Mouse (Mus musculus): ENCODE data around the gene Ttyh2. TPM values are rescaled to one million over a fixed set of nuclear protein-coding genes. Genes with fewer than 3 reads are reported as not detected.

The Ttyh2 gene
- polyA plus RNA-seq, 1 experiment from 2014 or later, result 17.3 TPM

- 88% methylated on average over 15 of the region's 15 CpGs for WGBS
- Histone ChIP-seq H3K9ac (ENCODE audit: low read length) (no peak overlapping the region), H3K27me3 (ENCODE audit: control insufficient read depth, insufficient read depth, low read length) (no peaks in the 10 kb centered on the region), H3K4me3 (replicated peaks; ENCODE audit: low read length) (no peak overlapping the region), H3K4me2 (ENCODE audit: low read depth, low read length) (no peak overlapping the region), H3K9me3 (replicated peaks; ENCODE audit: control insufficient read depth, low read length) (no peaks in the 10 kb centered on the region), H3K27ac (ENCODE audit: low read length) (no peak overlapping the region), H3K36me3 (ENCODE audit: control insufficient read depth, insufficient read depth, low read length) (no peaks in the 10 kb centered on the region), H3K4me1 (ENCODE audit: control insufficient read depth, insufficient read depth, low read length) (peaks cover 2% of the 10 kb centered on the region; the same call in 1 of the 2 replicates)
- ATAC-seq (ENCODE audit: insufficient read depth, low FRiP score), result no peak
Observed at GRCm38 (mm10) chr11:114690192-114690591, 15.0 kb downstream of the Ttyh2 start.

- Histone ChIP-seq H3K4me2 (ENCODE audit: low read depth, low read length) (no peak overlapping the region), H3K9me3 (replicated peaks; ENCODE audit: control insufficient read depth, low read length) (no peaks in the 10 kb centered on the region), H3K4me3 (replicated peaks; ENCODE audit: low read length) (no peak overlapping the region), H3K27ac (ENCODE audit: low read length) (no peak overlapping the region), H3K36me3 (ENCODE audit: control insufficient read depth, insufficient read depth, low read length) (no peaks in the 10 kb centered on the region), H3K27me3 (ENCODE audit: control insufficient read depth, insufficient read depth, low read length) (no peaks in the 10 kb centered on the region), H3K4me1 (ENCODE audit: control insufficient read depth, insufficient read depth, low read length) (peaks cover 2% of the 10 kb centered on the region; the same call in 1 of the 2 replicates), H3K9ac (ENCODE audit: low read length) (no peak overlapping the region)
- 59% methylated on average over 6 of the region's 6 CpGs for WGBS
- no peak for ATAC-seq (ENCODE audit: insufficient read depth, low FRiP score)
Observed at GRCm38 (mm10) chr11:114691454-114692182, 16.4 kb downstream of the Ttyh2 start.

DNA sequence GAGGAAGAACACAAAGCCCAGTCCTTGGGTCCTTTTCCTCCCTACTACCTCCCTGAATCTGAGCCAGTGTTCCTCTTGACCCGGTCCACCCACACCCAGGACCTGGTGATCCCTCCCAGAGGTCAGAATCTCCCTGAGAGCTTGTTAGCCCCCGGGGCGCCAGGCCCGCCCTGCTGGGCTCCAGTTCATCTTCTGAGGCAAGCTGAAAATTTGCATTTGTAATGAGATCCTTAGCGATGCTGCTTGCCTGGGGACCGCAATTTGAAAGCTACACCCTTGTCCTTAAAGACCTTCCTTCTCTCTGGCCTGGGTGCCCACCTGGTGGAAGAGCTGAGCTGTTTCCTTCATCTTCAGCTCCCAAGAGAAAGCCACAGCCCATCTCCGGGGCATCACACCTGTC lies 17.4 kb downstream of the Ttyh2 start:
- Histone ChIP-seq H3K27ac (ENCODE audit: low read length) (no peak overlapping the region), H3K9ac (ENCODE audit: low read length) (no peak overlapping the region), H3K27me3 (ENCODE audit: control insufficient read depth, insufficient read depth, low read length) (no peaks in the 10 kb centered on the region), H3K9me3 (replicated peaks; ENCODE audit: control insufficient read depth, low read length) (no peaks in the 10 kb centered on the region), H3K36me3 (ENCODE audit: control insufficient read depth, insufficient read depth, low read length) (no peaks in the 10 kb centered on the region), H3K4me2 (ENCODE audit: low read depth, low read length) (no peak overlapping the region), H3K4me1 (ENCODE audit: control insufficient read depth, insufficient read depth, low read length) (peaks cover 2% of the 10 kb centered on the region; the same call in 1 of the 2 replicates), H3K4me3 (replicated peaks; ENCODE audit: low read length) (no peak overlapping the region)
- 58% methylated on average over 7 of the region's 7 CpGs for WGBS
- ATAC-seq (ENCODE audit: insufficient read depth, low FRiP score), result no peak

GRCm38 (mm10) chr11:114693456-114693855 lies 18.2 kb downstream of the Ttyh2 start:
- 90% methylated on average over 6 of the region's 6 CpGs for WGBS
- H3K4me1 ChIP-seq (ENCODE audit: control insufficient read depth, insufficient read depth, low read length), result no peaks in the 10 kb centered on the region
- no peaks in the 10 kb centered on the region for H3K9me3 ChIP-seq (replicated peaks; ENCODE audit: control insufficient read depth, low read length)
- no peak overlapping the region for H3K9ac ChIP-seq (ENCODE audit: low read length)
- no peak overlapping the region for H3K4me2 ChIP-seq (ENCODE audit: low read depth, low read length)
- no peaks in the 10 kb centered on the region for H3K27me3 ChIP-seq (ENCODE audit: control insufficient read depth, insufficient read depth, low read length)
- ATAC-seq (ENCODE audit: insufficient read depth, low FRiP score), result no peak
- no peaks in the 10 kb centered on the region for H3K36me3 ChIP-seq (ENCODE audit: control insufficient read depth, insufficient read depth, low read length)
- no peak overlapping the region for H3K27ac ChIP-seq (ENCODE audit: low read length)
- H3K4me3 ChIP-seq (replicated peaks; ENCODE audit: low read length), result no peak overlapping the region

DNA sequence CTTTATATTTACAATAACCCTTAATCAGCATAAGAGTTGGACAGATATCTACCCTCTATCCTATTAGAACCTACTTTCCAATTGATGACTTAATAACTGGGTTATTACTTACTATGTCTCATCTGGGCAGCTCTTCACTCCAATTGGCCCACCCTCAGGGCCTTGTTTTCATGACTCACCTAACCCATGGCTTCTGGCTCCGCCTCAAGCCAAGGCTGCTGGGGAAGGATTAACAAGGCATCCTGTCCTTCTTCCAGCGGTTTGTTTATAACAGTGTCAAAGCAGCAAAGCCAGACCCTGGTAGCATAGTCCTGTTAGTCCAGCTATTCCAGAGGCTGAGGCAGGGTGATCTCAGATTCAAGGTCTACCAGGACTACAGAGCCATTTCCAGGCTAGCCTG lies 19.2 kb downstream of the Ttyh2 start:
- Histone ChIP-seq H3K27ac (ENCODE audit: low read length) (no peak overlapping the region), H3K4me3 (replicated peaks; ENCODE audit: low read length) (no peak overlapping the region), H3K36me3 (ENCODE audit: control insufficient read depth, insufficient read depth, low read length) (no peaks in the 10 kb centered on the region), H3K9ac (ENCODE audit: low read length) (no peak overlapping the region), H3K4me1 (ENCODE audit: control insufficient read depth, insufficient read depth, low read length) (no peaks in the 10 kb centered on the region), H3K4me2 (ENCODE audit: low read depth, low read length) (no peak overlapping the region), H3K27me3 (ENCODE audit: control insufficient read depth, insufficient read depth, low read length) (no peaks in the 10 kb centered on the region), H3K9me3 (replicated peaks; ENCODE audit: control insufficient read depth, low read length) (no peaks in the 10 kb centered on the region)
- 76% methylated on average over 2 of the region's 2 CpGs for WGBS
- no peak for ATAC-seq (ENCODE audit: insufficient read depth, low FRiP score)

- H3K9me3 ChIP-seq (replicated peaks; ENCODE audit: control insufficient read depth, low read length), result no peaks in the 10 kb centered on the region
- no peaks in the 10 kb centered on the region for H3K27me3 ChIP-seq (ENCODE audit: control insufficient read depth, insufficient read depth, low read length)
- no peak for ATAC-seq (ENCODE audit: insufficient read depth, low FRiP score)
- H3K4me1 ChIP-seq (ENCODE audit: control insufficient read depth, insufficient read depth, low read length), result no peaks in the 10 kb centered on the region
- 89% methylated on average over 7 of the region's 7 CpGs for WGBS
- no peak overlapping the region for H3K9ac ChIP-seq (ENCODE audit: low read length)
- no peak overlapping the region for H3K4me3 ChIP-seq (replicated peaks; ENCODE audit: low read length)
- H3K4me2 ChIP-seq (ENCODE audit: low read depth, low read length), result no peak overlapping the region
- H3K36me3 ChIP-seq (ENCODE audit: control insufficient read depth, insufficient read depth, low read length), result no peaks in the 10 kb centered on the region
- no peak overlapping the region for H3K27ac ChIP-seq (ENCODE audit: low read length)
Observed at GRCm38 (mm10) chr11:114698496-114698895, 23.3 kb downstream of the Ttyh2 start.

GRCm38 (mm10) chr11:114699511-114699910 lies 24.3 kb downstream of the Ttyh2 start:
- no peaks in the 10 kb centered on the region for H3K36me3 ChIP-seq (ENCODE audit: control insufficient read depth, insufficient read depth, low read length)
- no peak overlapping the region for H3K27ac ChIP-seq (ENCODE audit: low read length)
- no peaks in the 10 kb centered on the region for H3K4me1 ChIP-seq (ENCODE audit: control insufficient read depth, insufficient read depth, low read length)
- no peaks in the 10 kb centered on the region for H3K27me3 ChIP-seq (ENCODE audit: control insufficient read depth, insufficient read depth, low read length)
- H3K4me3 ChIP-seq (replicated peaks; ENCODE audit: low read length), result no peak overlapping the region
- H3K9ac ChIP-seq (ENCODE audit: low read length), result no peak overlapping the region
- H3K4me2 ChIP-seq (ENCODE audit: low read depth, low read length), result no peak overlapping the region
- ATAC-seq (ENCODE audit: insufficient read depth, low FRiP score), result peak; percentile 59; the same call in 1 of the 2 replicates
- no peaks in the 10 kb centered on the region for H3K9me3 ChIP-seq (replicated peaks; ENCODE audit: control insufficient read depth, low read length)
- 61% methylated on average over 12 of the region's 12 CpGs for WGBS

- H3K9me3 ChIP-seq (replicated peaks; ENCODE audit: control insufficient read depth, low read length), result no peaks in the 10 kb centered on the region
- no peaks in the 10 kb centered on the region for H3K4me1 ChIP-seq (ENCODE audit: control insufficient read depth, insufficient read depth, low read length)
- no peak overlapping the region for H3K4me2 ChIP-seq (ENCODE audit: low read depth, low read length)
- H3K4me3 ChIP-seq (replicated peaks; ENCODE audit: low read length), result no peak overlapping the region
- WGBS, result 80% methylated on average over 15 of the region's 15 CpGs
- H3K9ac ChIP-seq (ENCODE audit: low read length), result no peak overlapping the region
- no peaks in the 10 kb centered on the region for H3K36me3 ChIP-seq (ENCODE audit: control insufficient read depth, insufficient read depth, low read length)
- ATAC-seq (ENCODE audit: insufficient read depth, low FRiP score), result no peak
- H3K27me3 ChIP-seq (ENCODE audit: control insufficient read depth, insufficient read depth, low read length), result no peaks in the 10 kb centered on the region
- H3K27ac ChIP-seq (ENCODE audit: low read length), result no peak overlapping the region
Observed at GRCm38 (mm10) chr11:114702311-114702995, 27.2 kb downstream of the Ttyh2 start.

DNA sequence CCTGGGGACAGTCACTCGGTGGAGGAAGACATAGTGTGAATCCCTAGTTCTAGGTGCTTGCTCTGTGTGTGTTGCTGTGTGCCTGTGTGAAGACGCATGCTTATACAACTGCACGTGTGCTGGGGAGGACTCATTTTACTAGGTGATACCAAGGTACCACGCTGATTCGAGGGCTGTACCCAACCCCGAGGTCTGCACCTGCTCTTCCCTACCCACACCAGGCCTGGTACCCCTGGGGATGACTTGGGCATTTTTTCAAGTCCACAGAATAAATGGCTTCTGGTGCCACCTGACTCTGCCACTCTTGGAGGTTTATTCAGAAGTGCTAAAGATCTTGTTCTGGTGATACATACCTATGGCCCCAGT lies 27.7 kb downstream of the Ttyh2 start:
- WGBS, result 85% methylated on average over 6 of the region's 6 CpGs

More for the DNA sequence above, 27.7 kb downstream of the Ttyh2 start:
- no peak overlapping the region for H3K27ac ChIP-seq (ENCODE audit: low read length)
- no peak overlapping the region for H3K4me3 ChIP-seq (replicated peaks; ENCODE audit: low read length)
- no peaks in the 10 kb centered on the region for H3K9me3 ChIP-seq (replicated peaks; ENCODE audit: control insufficient read depth, low read length)
- H3K9ac ChIP-seq (ENCODE audit: low read length), result no peak overlapping the region
- no peaks in the 10 kb centered on the region for H3K4me1 ChIP-seq (ENCODE audit: control insufficient read depth, insufficient read depth, low read length)
- H3K4me2 ChIP-seq (ENCODE audit: low read depth, low read length), result no peak overlapping the region
- no peaks in the 10 kb centered on the region for H3K36me3 ChIP-seq (ENCODE audit: control insufficient read depth, insufficient read depth, low read length)
- no peaks in the 10 kb centered on the region for H3K27me3 ChIP-seq (ENCODE audit: control insufficient read depth, insufficient read depth, low read length)
- ATAC-seq (ENCODE audit: insufficient read depth, low FRiP score), result no peak
